In genomic region chr17:46629685-46630441, GRCm38 (mm10) we compare ENCODE assay signal across 9 mouse cellular contexts. TPM values are rescaled to one million over a fixed set of nuclear protein-coding genes. Genes with fewer than 3 reads are reported as not detected.
DNase-seq lines count a peak whose midpoint lies in the region; ATAC-seq lines count a peak whose summit lies in the region.
"Had no signal": no experiment of that assay in that cellular context is flagged by ENCODE, and none has a peak within 500 bp of the region (broad histone marks: within the 10 kb centered on the region; RNA-seq: fewer than 3 reads in every experiment).

No protein-coding gene starts in this region.

- peaks cover 13% of the 10 kb centered on the region; the same call in 1 of the 2 replicates for H3K36me3 ChIP-seq in embryonic facial prominence, embryonic 14.5 days (ENCODE audit: control insufficient read depth, insufficient read depth, low read length)
- H3K36me3 ChIP-seq in hindbrain, embryonic 10.5 days = peaks cover 33% of the 10 kb centered on the region
- peaks cover 30% of the 10 kb centered on the region for H3K36me3 ChIP-seq in limb, embryonic 13.5 days
- H3K36me3 ChIP-seq in midbrain, embryonic 15.5 days (replicated peaks) = peaks cover 17% of the 10 kb centered on the region

- 9% methylated on average over 11 of the region's 12 CpGs for WGBS in embryonic facial prominence, embryonic 14.5 days
- 3% methylated on average over 12 of the region's 12 CpGs for WGBS in hindbrain, embryonic 10.5 days
- 5% methylated on average over 12 of the region's 12 CpGs for WGBS in limb, embryonic 13.5 days
- 17% methylated on average over 12 of the region's 12 CpGs for WGBS in midbrain, embryonic 15.5 days

- peak; percentile 44 to 64 for DNase-seq in gastrocnemius, postnatal 4 days (ENCODE audit: low spot score in 2 of 2)
- no peak for DNase-seq in gastrocnemius, postnatal 14 days
- DNase-seq in embryonic facial prominence, embryonic 14.5 days (ENCODE audit: low spot score) = peak; percentile 92
- DNase-seq in hindbrain, embryonic 10.5 days (ENCODE audit: low spot score) = peak; percentile 75
- peak; percentile 79 for DNase-seq in thymus, postnatal 4 days
- DNase-seq in layer of hippocampus, adult 9-11 months = no peak

- H3K4me1 ChIP-seq in embryonic facial prominence, embryonic 14.5 days (ENCODE audit: control insufficient read depth, insufficient read depth, low read length) = peaks cover 44% of the 10 kb centered on the region
- peaks cover 77% of the 10 kb centered on the region for H3K4me1 ChIP-seq in hindbrain, embryonic 10.5 days (replicated peaks)
- H3K4me1 ChIP-seq in limb, embryonic 13.5 days = peaks cover 57% of the 10 kb centered on the region
- H3K4me1 ChIP-seq in midbrain, embryonic 15.5 days = peaks cover 34% of the 10 kb centered on the region

- peak overlapping the region; percentile 99 for H3K4me3 ChIP-seq in embryonic facial prominence, embryonic 14.5 days (ENCODE audit: low read depth, low read length)
- H3K4me3 ChIP-seq in hindbrain, embryonic 10.5 days = peak overlapping the region; percentile 98
- peak overlapping the region; percentile 70 for H3K4me3 ChIP-seq in limb, embryonic 13.5 days
- H3K4me3 ChIP-seq in midbrain, embryonic 15.5 days = peak overlapping the region; percentile 70

- peak overlapping the region; percentile 98 for H3K9ac ChIP-seq in embryonic facial prominence, embryonic 14.5 days (ENCODE audit: low read depth, low read length)
- H3K9ac ChIP-seq in limb, embryonic 13.5 days = peak overlapping the region; percentile 92
- H3K9ac ChIP-seq in midbrain, embryonic 15.5 days = 0 out of 2 replicates have a peak overlapping the region, but pooled peaks have one; percentile 90

- intact Hi-C loops in gastrocnemius, postnatal 14 days (cut with DNase I; ENCODE audit: low total_unique reads) = loop anchor here (5.0 kb wide), 1 partner anchor 38 kb away; no protein-coding TSS in a partner anchor

- H3K27ac ChIP-seq in embryonic facial prominence, embryonic 14.5 days (replicated peaks; ENCODE audit: low read depth, low read length) = peak overlapping the region; percentile 96
- peak overlapping the region; percentile 96 for H3K27ac ChIP-seq in hindbrain, embryonic 10.5 days
- peak overlapping the region; percentile 92 for H3K27ac ChIP-seq in limb, embryonic 13.5 days
- peak overlapping the region; percentile 87 for H3K27ac ChIP-seq in midbrain, embryonic 15.5 days
- H3K27ac ChIP-seq: macrophage had no signal

- ATAC-seq in embryonic facial prominence, embryonic 14.5 days (ENCODE audit: low read depth) = peak; percentile 69
- peak; percentile 75 for ATAC-seq in limb, embryonic 13.5 days (ENCODE audit: low FRiP score, low read depth)
- ATAC-seq in midbrain, embryonic 15.5 days (replicated peaks) = peak; percentile 48

- H3K4me2 ChIP-seq in embryonic facial prominence, embryonic 14.5 days (ENCODE audit: low read depth, low read length) = peak overlapping the region; percentile 77
- H3K4me2 ChIP-seq in limb, embryonic 13.5 days (replicated peaks) = peak overlapping the region; percentile 89
- peak overlapping the region; percentile 72 for H3K4me2 ChIP-seq in midbrain, embryonic 15.5 days

- no peaks in the 10 kb centered on the region for H3K27me3 ChIP-seq in embryonic facial prominence, embryonic 14.5 days (replicated peaks; ENCODE audit: control insufficient read depth, insufficient read depth, low read length)
- H3K27me3 ChIP-seq in hindbrain, embryonic 10.5 days (ENCODE audit: insufficient read depth, poor library complexity, severe bottlenecking) = no peaks in the 10 kb centered on the region
- H3K27me3 ChIP-seq in limb, embryonic 13.5 days = no peaks in the 10 kb centered on the region
- H3K27me3 ChIP-seq in midbrain, embryonic 15.5 days (replicated peaks) = no peaks in the 10 kb centered on the region

- H3K9me3 ChIP-seq in embryonic facial prominence, embryonic 14.5 days (ENCODE audit: control insufficient read depth, low read length) = no peaks in the 10 kb centered on the region
- H3K9me3 ChIP-seq in hindbrain, embryonic 10.5 days = no peaks in the 10 kb centered on the region
- no peaks in the 10 kb centered on the region for H3K9me3 ChIP-seq in limb, embryonic 13.5 days
- no peaks in the 10 kb centered on the region for H3K9me3 ChIP-seq in midbrain, embryonic 15.5 days

RNA-seq across cellular contexts. Expression of gene Ptk7, which starts 0.6 kb away (rescaled TPM):
- total RNA-seq in gastrocnemius, postnatal 4 days (2021) = 10 to 100 TPM; 46.2 to 50.0 TPM
- 1 to 10 TPM; 5.8 to 7.2 TPM for total RNA-seq in gastrocnemius, postnatal 14 days (2021)
- 68.0 and 90.7 TPM in 2 replicates for polyA plus RNA-seq in embryonic facial prominence, embryonic 14.5 days (2014; fragmentation: Nextera tagmentation; extraction: Ambion mirVana)
- 67.2 and 76.8 TPM in 2 replicates for polyA plus RNA-seq in hindbrain, embryonic 10.5 days (2016; fragmentation: Nextera tagmentation; extraction: Ambion mirVana)
- 128 and 138 TPM in 2 replicates for polyA plus RNA-seq in limb, embryonic 13.5 days (2015; fragmentation: Nextera tagmentation; extraction: Ambion mirVana)
- polyA plus RNA-seq in midbrain, embryonic 15.5 days (2015; fragmentation: Nextera tagmentation; extraction: Ambion mirVana) = 33.6 and 34.8 TPM in 2 replicates

RNA-seq across cellular contexts. Expression of gene Klc4, which starts 16.0 kb away (rescaled TPM):
- 10 to 100 TPM; 21.6 to 24.1 TPM for total RNA-seq in gastrocnemius, postnatal 4 days (2021)
- total RNA-seq in gastrocnemius, postnatal 14 days (2021) = 10 to 100 TPM; 13.7 to 14.9 TPM
- 15.8 and 20.3 TPM in 2 replicates for polyA plus RNA-seq in embryonic facial prominence, embryonic 14.5 days (2014; fragmentation: Nextera tagmentation; extraction: Ambion mirVana)
- 35.3 and 38.1 TPM in 2 replicates for polyA plus RNA-seq in hindbrain, embryonic 10.5 days (2016; fragmentation: Nextera tagmentation; extraction: Ambion mirVana)
- 26.4 and 26.5 TPM in 2 replicates for polyA plus RNA-seq in limb, embryonic 13.5 days (2015; fragmentation: Nextera tagmentation; extraction: Ambion mirVana)
- 42.5 and 44.5 TPM in 2 replicates for polyA plus RNA-seq in midbrain, embryonic 15.5 days (2015; fragmentation: Nextera tagmentation; extraction: Ambion mirVana)

RNA-seq across cellular contexts. Expression of gene Mrpl2, which starts 16.2 kb away (rescaled TPM):
- total RNA-seq in gastrocnemius, postnatal 4 days (2021) = 100 to 1,000 TPM; 104 to 107 TPM
- total RNA-seq in gastrocnemius, postnatal 14 days (2021) = 100 to 1,000 TPM; 102 to 107 TPM
- polyA plus RNA-seq in embryonic facial prominence, embryonic 14.5 days (2014; fragmentation: Nextera tagmentation; extraction: Ambion mirVana) = 91.8 and 100 TPM in 2 replicates
- 115 and 119 TPM in 2 replicates for polyA plus RNA-seq in hindbrain, embryonic 10.5 days (2016; fragmentation: Nextera tagmentation; extraction: Ambion mirVana)
- 104 and 106 TPM in 2 replicates for polyA plus RNA-seq in limb, embryonic 13.5 days (2015; fragmentation: Nextera tagmentation; extraction: Ambion mirVana)
- 60.6 and 74.5 TPM in 2 replicates for polyA plus RNA-seq in midbrain, embryonic 15.5 days (2015; fragmentation: Nextera tagmentation; extraction: Ambion mirVana)

RNA-seq across cellular contexts. Expression of gene Cul7, which starts 20.3 kb away (rescaled TPM):
- total RNA-seq in gastrocnemius, postnatal 4 days (2021) = 100 to 1,000 TPM; 100 to 101 TPM
- 10 to 100 TPM; 20.1 to 25.5 TPM for total RNA-seq in gastrocnemius, postnatal 14 days (2021)
- 48.5 and 50.1 TPM in 2 replicates for polyA plus RNA-seq in embryonic facial prominence, embryonic 14.5 days (2014; fragmentation: Nextera tagmentation; extraction: Ambion mirVana)
- 40.7 and 45.5 TPM in 2 replicates for polyA plus RNA-seq in hindbrain, embryonic 10.5 days (2016; fragmentation: Nextera tagmentation; extraction: Ambion mirVana)
- 63.2 and 66.0 TPM in 2 replicates for polyA plus RNA-seq in limb, embryonic 13.5 days (2015; fragmentation: Nextera tagmentation; extraction: Ambion mirVana)
- polyA plus RNA-seq in midbrain, embryonic 15.5 days (2015; fragmentation: Nextera tagmentation; extraction: Ambion mirVana) = 44.7 and 46.3 TPM in 2 replicates

RNA-seq across cellular contexts. Expression of gene Rrp36, which starts 44.3 kb away (rescaled TPM):
- 10 to 100 TPM; 17.9 to 21.6 TPM for total RNA-seq in gastrocnemius, postnatal 4 days (2021)
- 10 to 100 TPM in 1 of 2 experiments, 1 to 10 TPM in 1; 9.5 to 11.8 TPM for total RNA-seq in gastrocnemius, postnatal 14 days (2021)
- 34.5 and 41.9 TPM in 2 replicates for polyA plus RNA-seq in embryonic facial prominence, embryonic 14.5 days (2014; fragmentation: Nextera tagmentation; extraction: Ambion mirVana)
- 65.7 and 67.5 TPM in 2 replicates for polyA plus RNA-seq in hindbrain, embryonic 10.5 days (2016; fragmentation: Nextera tagmentation; extraction: Ambion mirVana)
- 67.6 and 73.9 TPM in 2 replicates for polyA plus RNA-seq in limb, embryonic 13.5 days (2015; fragmentation: Nextera tagmentation; extraction: Ambion mirVana)
- polyA plus RNA-seq in midbrain, embryonic 15.5 days (2015; fragmentation: Nextera tagmentation; extraction: Ambion mirVana) = 49.9 and 50.8 TPM in 2 replicates

Comparison
In these comparisons a context has a peak if more than half of its experiments do, and no peak if none do; other contexts are left out.
1. DNase-seq: peak in gastrocnemius, postnatal 4 days (2 of 2), embryonic facial prominence, embryonic 14.5 days (single experiment), hindbrain, embryonic 10.5 days (single experiment) and thymus, postnatal 4 days (single experiment); none in gastrocnemius, postnatal 14 days (single experiment) and layer of hippocampus, adult 9-11 months (single experiment).
2. Peak in every context shown above with its lines, with median percentiles within 50 percentile points of each other: ATAC-seq, H3K27ac ChIP-seq, H3K4me2 ChIP-seq, H3K4me3 ChIP-seq and H3K9ac ChIP-seq.